Mouse (Mus musculus) intestine, postnatal 0 days (tissue): ENCODE measurements around the gene Prss57. TPM values are rescaled to one million over a fixed set of nuclear protein-coding genes. Genes with fewer than 3 reads are reported as not detected.

Experiments
- ATAC-seq: fragments of 200-750 bp; cut with Nextera tagmentation; 2 replicates; pipeline ENCODE4 v1.8.0; 2017; ENCODE audit warnings: mild to moderate bottlenecking, moderate TSS enrichment, moderate library complexity
- H3K27ac ChIP-seq: fragments of 300-500 bp; sonication (generic); 2 replicates; pipeline ENCODE4 v1.5.1; 2014; ENCODE audit warnings: mild to moderate bottlenecking, low read depth, low read length, moderate library complexity
- H3K27me3 ChIP-seq: fragments of 300-500 bp; sonication (generic); replicated peaks from 2 replicates; pipeline ENCODE4 v1.6.1; 2014; ENCODE audit warnings: low read length, mixed read lengths; ENCODE audit not compliant: control insufficient read depth, insufficient read depth
- H3K36me3 ChIP-seq: fragments of 300-500 bp; sonication (generic); 2 replicates; pipeline ENCODE4 v1.6.1; 2014; ENCODE audit warnings: mild to moderate bottlenecking, moderate library complexity; ENCODE audit not compliant: control insufficient read depth, insufficient read depth
- H3K4me1 ChIP-seq: fragments of 300-500 bp; sonication (generic); replicated peaks from 2 replicates; pipeline ENCODE4 v1.6.1; 2014; ENCODE audit warnings: antibody characterized with exemption, low read length, mixed read lengths; ENCODE audit not compliant: control insufficient read depth, insufficient read depth
- H3K4me2 ChIP-seq: fragments of 300-500 bp; sonication (generic); replicated peaks from 2 replicates; pipeline ENCODE4 v1.6.1; 2014; ENCODE audit warnings: low read depth, mild to moderate bottlenecking, moderate library complexity
- H3K4me3 ChIP-seq: fragments of 300-500 bp; sonication (generic); 2 replicates; pipeline ENCODE4 v1.5.1; 2014; ENCODE audit warnings: low read depth, low read length
- H3K9ac ChIP-seq: fragments of 300-500 bp; sonication (generic); 2 replicates; pipeline ENCODE4 v1.6.1; 2014; ENCODE audit warnings: mild to moderate bottlenecking, low read depth, low read length
- H3K9me3 ChIP-seq: fragments of 300-500 bp; sonication (generic); 2 replicates; pipeline ENCODE4 v1.6.1; 2016; ENCODE audit warnings: mixed run types; ENCODE audit not compliant: control insufficient read depth
- CTCF ChIP-seq: sonication (generic); IDR thresholded peaks from 2 replicates; pipeline ENCODE4 v1.5.1; 2016; ENCODE audit warnings: low read depth, mild to moderate bottlenecking, control low read depth, antibody characterized with exemption, moderate library complexity
- WGBS: fragments of 180-500 bp; shearing (Covaris S2); extraction: QIAGEN DNeasy Blood & Tissue Kit; methylation state at CpG from one replicate; pipeline ENCODE4 v1.1.7; 2014; 5-methylcytosine and 5-hydroxymethylcytosine counted together
- polyA plus RNA-seq: library from polyadenylated mRNA; unstranded; fragments of >200 nt; fragmentation: Nextera tagmentation; extraction: Ambion mirVana; gene quantifications from 2 replicates; pipeline ENCODE4 v1.2.1, GENCODE M21; 2015

The Prss57 gene
- polyA plus RNA-seq, 1 experiment from 2014 or later, result 0.07 TPM

GRCm38 (mm10) chr10:79797326-79797725 lies 6.6 kb upstream of the Prss57 start:
- no peak overlapping the region for H3K9ac ChIP-seq
- no peaks in the 10 kb centered on the region for H3K9me3 ChIP-seq
- TF ChIP-seq CTCF, result no peak
- no peaks in the 10 kb centered on the region; the same call in 1 of the 2 replicates for H3K4me1 ChIP-seq
- ATAC-seq, result no peak
- 35% methylated on average over 15 of the region's 15 CpGs for WGBS
- H3K4me2 ChIP-seq, result no peak overlapping the region
- no peak overlapping the region for H3K27ac ChIP-seq
- H3K36me3 ChIP-seq, result no peaks in the 10 kb centered on the region
- H3K27me3 ChIP-seq, result no peaks in the 10 kb centered on the region
- no peak overlapping the region for H3K4me3 ChIP-seq

GRCm38 (mm10) chr10:79795905-79796304 lies 5.1 kb upstream of the Prss57 start:
- TF ChIP-seq CTCF, result no peak; the same call in 1 of the 2 replicates
- Histone ChIP-seq H3K4me3 (no peak overlapping the region), H3K9me3 (no peaks in the 10 kb centered on the region), H3K4me1 (no peaks in the 10 kb centered on the region; the same call in 1 of the 2 replicates), H3K27me3 (no peaks in the 10 kb centered on the region), H3K4me2 (no peak overlapping the region), H3K9ac (no peak overlapping the region), H3K36me3 (no peaks in the 10 kb centered on the region), H3K27ac (no peak overlapping the region)
- ATAC-seq, result no peak
- WGBS, result 95% methylated on average over 3 of the region's 3 CpGs

GRCm38 (mm10) chr10:79794491-79794931 lies 3.8 kb upstream of the Prss57 start:
- Histone ChIP-seq H3K27me3 (no peaks in the 10 kb centered on the region), H3K9ac (peak overlapping the region; percentile 66), H3K27ac (no peak overlapping the region; the same call in 1 of the 2 replicates), H3K4me1 (no peaks in the 10 kb centered on the region; the same call in 1 of the 2 replicates), H3K9me3 (no peaks in the 10 kb centered on the region), H3K4me2 (peak overlapping the region; percentile 88), H3K4me3 (peak overlapping the region; percentile 75), H3K36me3 (no peaks in the 10 kb centered on the region)
- TF ChIP-seq CTCF, result no peak
- WGBS, result 14% methylated on average over 10 of the region's 10 CpGs
- ATAC-seq, result peak; percentile 14; the same call in 1 of the 2 replicates

GRCm38 (mm10) chr10:79793738-79794490 lies 3.2 kb upstream of the Prss57 start:
- Histone ChIP-seq H3K4me2 (peak overlapping the region; percentile 88), H3K9me3 (no peaks in the 10 kb centered on the region), H3K4me1 (no peaks in the 10 kb centered on the region; the same call in 1 of the 2 replicates), H3K36me3 (no peaks in the 10 kb centered on the region), H3K9ac (peak overlapping the region; percentile 66), H3K27ac (no peak overlapping the region; the same call in 1 of the 2 replicates), H3K4me3 (peak overlapping the region; percentile 75), H3K27me3 (no peaks in the 10 kb centered on the region)
- no peak for TF ChIP-seq CTCF
- 9% methylated on average over 37 of the region's 38 CpGs for WGBS
- peak; percentile 17; the same call in 1 of the 2 replicates for ATAC-seq

GRCm38 (mm10) chr10:79793051-79793737 lies 2.4 kb upstream of the Prss57 start, which contains the start of gene Palm:
Palm (plus strand) TSS chr10:79793572.
- ATAC-seq, result peak; percentile 44
- Histone ChIP-seq H3K9ac (peak within 1 kb of the TSS; percentile 66), H3K9me3 (no peaks in the 10 kb centered on the region), H3K4me1 (no peaks in the 10 kb centered on the region; the same call in 1 of the 2 replicates), H3K27me3 (no peaks in the 10 kb centered on the region), H3K27ac (no peak within 1 kb of the TSS; the same call in 1 of the 2 replicates), H3K4me3 (peak within 1 kb of the TSS; percentile 75), H3K36me3 (no peaks in the 10 kb centered on the region), H3K4me2 (peak within 1 kb of the TSS; percentile 88)
- 5% methylated on average over 47 of the region's 51 CpGs for WGBS
- peak; percentile 86 for TF ChIP-seq CTCF

GRCm38 (mm10) chr10:79792339-79793040 lies 1.7 kb upstream of the Prss57 start:
- Histone ChIP-seq H3K4me2 (no peak overlapping the region), H3K9ac (no peak overlapping the region), H3K4me1 (no peaks in the 10 kb centered on the region; the same call in 1 of the 2 replicates), H3K27me3 (no peaks in the 10 kb centered on the region), H3K36me3 (no peaks in the 10 kb centered on the region), H3K4me3 (no peak overlapping the region), H3K27ac (no peak overlapping the region), H3K9me3 (no peaks in the 10 kb centered on the region)
- no peak for ATAC-seq
- WGBS, result 77% methylated on average over 5 of the region's 5 CpGs
- TF ChIP-seq CTCF, result no peak
